9 mouse cellular contexts compared by ENCODE assay signal in genomic region chr9:63737426-63737931, GRCm38 (mm10). TPM values are rescaled to one million over a fixed set of nuclear protein-coding genes. Genes with fewer than 3 reads are reported as not detected.
A peak's percentile ranks its signal among the peaks of the same experiment; 100 is the strongest.
DNase-seq lines count a peak whose midpoint lies in the region; ATAC-seq lines count a peak whose summit lies in the region.
"Had no signal": no experiment of that assay in that cellular context is flagged by ENCODE, and none has a peak within 500 bp of the region (broad histone marks: within the 10 kb centered on the region; RNA-seq: fewer than 3 reads in every experiment).

No protein-coding gene starts in this region.

- no peak overlapping the region for H3K9ac ChIP-seq in embryonic facial prominence, embryonic 13.5 days
- H3K9ac ChIP-seq in hindbrain, embryonic 14.5 days: no peak overlapping the region

- H3K9me3 ChIP-seq in embryonic facial prominence, embryonic 13.5 days: no peaks in the 10 kb centered on the region
- no peaks in the 10 kb centered on the region for H3K9me3 ChIP-seq in hindbrain, embryonic 14.5 days (ENCODE audit: control insufficient read depth, low read length)
- H3K9me3 ChIP-seq: G1E had no signal

- H3K4me3 ChIP-seq in embryonic facial prominence, embryonic 13.5 days: no peak overlapping the region
- no peak overlapping the region for H3K4me3 ChIP-seq in hindbrain, embryonic 14.5 days (replicated peaks; ENCODE audit: low read length)

- ATAC-seq in embryonic facial prominence, embryonic 13.5 days (ENCODE audit: insufficient number of reproducible peaks, insufficient read depth, low FRiP score, low TSS enrichment, low read depth): peak; percentile 54; the same call in 1 of the 2 replicates
- no peak for ATAC-seq in hindbrain, embryonic 14.5 days (ENCODE audit: low FRiP score)

- 0 out of 2 replicates have a peak overlapping the region, but pooled peaks have one; percentile 20 for H3K4me2 ChIP-seq in embryonic facial prominence, embryonic 13.5 days
- H3K4me2 ChIP-seq in hindbrain, embryonic 14.5 days (replicated peaks): no peak overlapping the region

- H3K4me1 ChIP-seq in embryonic facial prominence, embryonic 13.5 days: peaks cover 91% of the 10 kb centered on the region
- H3K4me1 ChIP-seq in hindbrain, embryonic 14.5 days (replicated peaks; ENCODE audit: control insufficient read depth, insufficient read depth, low read length): peaks cover 6% of the 10 kb centered on the region

- H3K27ac ChIP-seq in embryonic facial prominence, embryonic 13.5 days: peak overlapping the region; percentile 71; the same call in 1 of the 2 replicates
- H3K27ac ChIP-seq in hindbrain, embryonic 14.5 days: no peak overlapping the region

- H3K36me3 ChIP-seq in embryonic facial prominence, embryonic 13.5 days: peaks cover 16% of the 10 kb centered on the region
- H3K36me3 ChIP-seq in hindbrain, embryonic 14.5 days (replicated peaks; ENCODE audit: control insufficient read depth, insufficient read depth): no peaks in the 10 kb centered on the region

- no peaks in the 10 kb centered on the region for H3K27me3 ChIP-seq in embryonic facial prominence, embryonic 13.5 days
- no peaks in the 10 kb centered on the region for H3K27me3 ChIP-seq in hindbrain, embryonic 14.5 days (ENCODE audit: control insufficient read depth, insufficient read depth, low read length)

- DNase-seq in gastrocnemius, adult 18-20 months (ENCODE audit: low spot score): peak; percentile 55
- no peak for DNase-seq in gastrocnemius, postnatal 4 days (ENCODE audit: low spot score in 2 of 2)
- peak; percentile 55 for DNase-seq in A20 (ENCODE audit: low read depth, low spot score)
- peak; percentile 59 to 62 for DNase-seq in lung, postnatal 4 days
- DNase-seq in thymus, postnatal 36 days: peak; percentile 73 to 81
- DNase-seq in right cerebral cortex, postnatal 25 days: no peak
- no peak for DNase-seq in hindbrain, embryonic 14.5 days (ENCODE audit: low spot score)

- 48% methylated on average over 9 of the region's 9 CpGs for WGBS in embryonic facial prominence, embryonic 13.5 days
- 86% methylated on average over 9 of the region's 9 CpGs for WGBS in hindbrain, embryonic 14.5 days

RNA-seq across cellular contexts. Expression of gene Smad3, which starts 20.3 kb away (rescaled TPM):
- total RNA-seq in gastrocnemius, adult 18-20 months (2021): 10 to 100 TPM; 56.8 to 76.4 TPM
- total RNA-seq in gastrocnemius, postnatal 4 days (2021): 10 to 100 TPM; 42.9 to 44.6 TPM
- 29.8 and 30.9 TPM in 2 replicates for polyA plus RNA-seq in embryonic facial prominence, embryonic 13.5 days (2015; fragmentation: Nextera tagmentation; extraction: Ambion mirVana)
- polyA plus RNA-seq in hindbrain, embryonic 14.5 days (2014; fragmentation: Nextera tagmentation; extraction: Ambion mirVana): 7.3 and 9.0 TPM in 2 replicates

Comparison
In these comparisons a context has a peak if more than half of its experiments do, and no peak if none do; other contexts are left out.
1. DNase-seq: peak in gastrocnemius, adult 18-20 months (single experiment), A20 (single experiment), lung, postnatal 4 days (2 of 2) and thymus, postnatal 36 days (2 of 2); none in gastrocnemius, postnatal 4 days (0 of 2), right cerebral cortex, postnatal 25 days (single experiment) and hindbrain, embryonic 14.5 days (single experiment).